Mouse (Mus musculus) spleen, adult 2 months (tissue): Measurements from ENCODE around the gene Armh2. TPM values are rescaled to one million over a fixed set of nuclear protein-coding genes. Genes with fewer than 3 reads are reported as not detected.

ENCODE experiments used
- DNase-seq, 2 experiments: peaks; one replicate each; pipeline versions ENCODE4 v3.0.0 to v3.0.0-alpha.2; 2012 to 2021; ENCODE audit warnings: low spot score in 2 of 2, low read depth in 1 of 2
- H3K27ac ChIP-seq: fragments of 200-500 bp; 2 replicates; pipeline ENCODE4 v1.5.1; 2012; ENCODE audit warnings: low read length, inconsistent platforms; ENCODE audit not compliant: insufficient read depth
- H3K27me3 ChIP-seq: fragments of 200-500 bp; 2 replicates; pipeline ENCODE4 v1.6.1; 2012; ENCODE audit warnings: mild to moderate bottlenecking, moderate library complexity, low read length, inconsistent platforms; ENCODE audit not compliant: control insufficient read depth, insufficient read depth
- H3K36me3 ChIP-seq: fragments of 200-500 bp; 2 replicates; pipeline ENCODE4 v1.6.1; 2012; ENCODE audit warnings: mild to moderate bottlenecking, low read length, inconsistent platforms; ENCODE audit not compliant: control insufficient read depth, insufficient read depth
- H3K4me1 ChIP-seq: fragments of 200-500 bp; 2 replicates; pipeline ENCODE4 v1.6.1; 2011; ENCODE audit warnings: inconsistent platforms; ENCODE audit not compliant: control insufficient read depth, insufficient read depth, insufficient read length
- H3K4me3 ChIP-seq: fragments of 200-500 bp; 2 replicates; pipeline ENCODE4 v1.5.1; 2011; ENCODE audit warnings: mild to moderate bottlenecking, inconsistent platforms; ENCODE audit not compliant: insufficient read depth, insufficient read length; ENCODE audit errors: extremely low read depth
- CTCF ChIP-seq: fragments of 200-500 bp; IDR thresholded peaks from 2 replicates; pipeline ENCODE4 v1.5.1; 2011; ENCODE audit warnings: mild to moderate bottlenecking, inconsistent platforms; ENCODE audit not compliant: insufficient read depth, insufficient read length, insufficient replicate concordance; ENCODE audit errors: extremely low read depth
- POLR2A ChIP-seq: fragments of 200-500 bp; IDR thresholded peaks from 2 replicates; pipeline ENCODE4 v1.6.1; 2011; ENCODE audit warnings: low read depth, low read length, inconsistent platforms
- WGBS: fragments of 180-500 bp; shearing (Covaris S2); methylation state at CpG from one replicate; pipeline ENCODE4 v1.1.7; 2018; 5-methylcytosine and 5-hydroxymethylcytosine counted together
- polyA plus RNA-seq: library from polyadenylated mRNA; depleted of rRNA; stranded (reverse); fragments of >200 nt; gene quantifications from 2 replicates; pipeline ENCODE4 v1.2.3, GENCODE M21; 2012

The Armh2 gene
- polyA plus RNA-seq, 1 experiment, result not detected

DNA sequence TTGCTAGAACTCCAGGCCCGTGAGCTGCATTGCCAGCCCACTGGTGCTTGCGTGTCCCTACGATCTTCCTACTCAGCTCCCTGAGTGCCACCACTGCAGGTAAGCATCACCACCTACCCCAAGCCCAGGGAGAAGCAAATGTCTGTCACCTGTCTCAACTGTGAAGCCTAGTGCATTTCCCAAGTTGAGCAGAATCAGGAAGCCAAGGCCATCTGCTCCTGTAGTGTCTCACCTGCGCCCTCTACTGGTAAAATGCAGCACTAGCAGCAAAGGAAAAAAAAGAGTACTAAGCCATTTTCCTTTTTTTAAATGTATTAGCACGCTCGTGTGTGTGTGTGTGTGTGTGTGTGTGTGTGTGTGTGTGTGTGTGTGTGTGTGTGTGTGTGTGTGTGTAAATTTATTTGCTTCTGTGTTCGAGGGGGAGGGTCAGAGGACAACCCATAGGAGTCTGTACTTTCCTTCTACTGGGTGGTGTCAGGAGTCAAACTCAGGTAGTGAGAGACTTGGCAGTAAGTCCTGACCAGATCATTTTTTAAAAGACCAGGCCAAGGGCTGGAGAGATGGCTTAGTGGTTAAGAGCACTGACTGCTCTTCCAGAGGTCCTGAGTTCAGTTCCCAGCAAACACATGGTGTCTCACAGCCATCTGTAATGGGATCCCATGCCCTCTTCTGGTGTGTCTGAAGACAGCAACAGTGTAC, 35.3 kb downstream of the Armh2 start:
- no peaks in the 10 kb centered on the region for H3K36me3 ChIP-seq
- no peaks in the 10 kb centered on the region for H3K27me3 ChIP-seq
- H3K4me3 ChIP-seq, result no peak overlapping the region
- TF ChIP-seq POLR2A, result no peak
- peak; percentile 67; the same call in 1 of the 2 replicates for TF ChIP-seq CTCF
- WGBS, result 42% methylated on average over 7 of the region's 7 CpGs
- DNase-seq, result peak; percentile 43 to 62
- H3K27ac ChIP-seq, result no peak overlapping the region
- no peaks in the 10 kb centered on the region for H3K4me1 ChIP-seq

GRCm38 (mm10) chr13:24778026-24778425, 37.0 kb downstream of the Armh2 start:
- H3K27ac ChIP-seq, result no peak overlapping the region
- WGBS, result 82% methylated on average over 2 of the region's 2 CpGs

DNA sequence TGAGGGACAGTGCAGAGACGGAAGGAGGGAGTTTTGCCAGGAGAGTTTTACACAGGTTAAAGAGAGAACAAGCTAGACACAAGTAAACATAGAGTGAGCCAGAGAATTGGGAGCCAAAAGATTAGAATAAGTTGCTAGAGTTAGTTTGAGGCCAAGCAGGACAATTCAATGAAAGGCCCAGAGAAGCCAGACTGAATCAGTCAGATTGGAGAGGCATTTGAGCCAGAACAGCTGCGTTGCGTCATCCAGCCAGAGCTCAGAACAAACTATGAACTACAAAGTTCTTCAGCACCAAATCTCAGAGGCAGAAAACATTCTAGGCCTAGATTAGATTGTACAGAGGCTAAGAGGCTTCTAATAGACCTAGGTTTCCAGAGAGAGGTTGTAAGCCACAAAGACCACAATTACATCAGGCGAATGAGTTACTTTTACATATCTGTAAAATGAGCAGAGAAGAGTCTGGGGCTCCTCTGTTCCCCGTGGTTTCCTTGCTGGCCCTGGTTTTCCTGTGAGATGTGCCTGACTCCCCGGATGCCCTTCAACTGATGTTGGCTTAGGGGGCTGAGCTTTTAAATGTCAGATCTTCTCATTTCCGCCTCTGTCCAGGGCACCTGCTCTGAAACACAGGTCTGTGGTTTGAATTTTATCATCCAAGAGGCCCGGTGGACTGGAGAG, 37.8 kb downstream of the Armh2 start:
- no peaks in the 10 kb centered on the region for H3K27me3 ChIP-seq
- no peak for DNase-seq
- no peak overlapping the region for H3K4me3 ChIP-seq
- no peak for TF ChIP-seq CTCF
- TF ChIP-seq POLR2A, result no peak
- H3K36me3 ChIP-seq, result no peaks in the 10 kb centered on the region
- H3K27ac ChIP-seq, result no peak overlapping the region
- H3K4me1 ChIP-seq, result no peaks in the 10 kb centered on the region
- 46% methylated on average over 8 of the region's 8 CpGs for WGBS

More at GRCm38 (mm10) chr13:24778026-24778425, 37.0 kb downstream of the Armh2 start:
- H3K4me3 ChIP-seq, result no peak overlapping the region
- TF ChIP-seq CTCF (no peak), POLR2A (no peak)
- DNase-seq, result no peak
- H3K36me3 ChIP-seq, result no peaks in the 10 kb centered on the region
- no peaks in the 10 kb centered on the region for H3K27me3 ChIP-seq
- H3K4me1 ChIP-seq, result no peaks in the 10 kb centered on the region

DNA sequence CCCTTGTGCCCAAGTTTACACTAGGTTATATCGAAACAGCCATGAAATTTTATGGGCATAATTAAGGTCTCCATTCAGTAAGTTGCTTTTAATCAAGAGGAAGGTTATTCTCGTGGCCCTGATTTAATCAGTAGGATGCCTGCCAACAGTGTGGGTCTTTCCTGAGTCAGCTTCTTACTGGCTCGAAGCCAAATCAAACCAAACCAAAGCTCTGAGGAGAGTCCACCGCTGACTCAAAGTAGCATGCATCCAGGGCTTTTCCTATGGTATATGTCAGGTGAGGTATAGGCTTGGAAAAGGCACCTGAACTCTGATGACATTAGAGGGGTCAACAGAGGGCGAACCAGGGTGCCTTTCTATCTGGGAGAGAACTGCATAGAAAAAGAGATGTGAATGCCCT, 40.9 kb downstream of the Armh2 start:
- DNase-seq, result no peak
- 53% methylated on average over 5 of the region's 5 CpGs for WGBS
- H3K4me3 ChIP-seq, result no peak overlapping the region
- H3K27ac ChIP-seq, result no peak overlapping the region
- H3K36me3 ChIP-seq, result no peaks in the 10 kb centered on the region
- no peaks in the 10 kb centered on the region for H3K27me3 ChIP-seq
- no peak for TF ChIP-seq CTCF
- TF ChIP-seq POLR2A, result no peak
- peaks cover 14% of the 10 kb centered on the region; the same call in 1 of the 2 replicates for H3K4me1 ChIP-seq

DNA sequence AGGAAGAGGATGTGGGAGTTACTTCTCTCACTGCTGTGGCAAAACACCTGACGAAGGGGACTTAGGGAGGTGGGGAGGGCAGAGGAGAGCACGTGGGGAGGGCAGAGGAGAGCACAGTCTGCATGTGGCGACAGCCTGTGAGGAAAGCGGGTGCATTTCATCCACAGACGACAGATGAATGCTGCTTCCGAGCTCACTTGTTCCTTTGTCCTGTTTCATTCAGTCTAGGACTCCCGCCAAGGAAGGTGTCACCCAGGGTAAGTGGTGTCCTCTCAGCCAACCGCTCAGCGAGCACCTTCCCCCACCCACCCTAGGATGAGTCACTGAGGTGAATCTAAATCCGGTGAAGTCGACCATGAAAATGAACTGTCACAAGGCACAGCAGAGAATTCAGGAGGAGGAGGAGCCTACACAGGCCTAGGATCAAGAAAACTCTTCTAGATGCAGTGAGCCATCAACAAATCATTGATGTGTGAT, 45.0 kb downstream of the Armh2 start:
- Histone ChIP-seq H3K4me1 (peaks cover 14% of the 10 kb centered on the region; the same call in 1 of the 2 replicates), H3K27me3 (no peaks in the 10 kb centered on the region), H3K36me3 (no peaks in the 10 kb centered on the region), H3K27ac (peak overlapping the region; percentile 51), H3K4me3 (peak overlapping the region; percentile 17; the same call in 1 of the 2 replicates)
- 11% methylated on average over 11 of the region's 11 CpGs for WGBS
- no peak for TF ChIP-seq POLR2A
- TF ChIP-seq CTCF, result no peak
- DNase-seq, result peak; percentile 20 to 49

GRCm38 (mm10) chr13:24787477-24787876, 46.4 kb downstream of the Armh2 start:
- no peak overlapping the region for H3K27ac ChIP-seq
- no peak for TF ChIP-seq POLR2A
- no peak for TF ChIP-seq CTCF
- WGBS, result 90% methylated on average over 5 of the region's 5 CpGs

More at GRCm38 (mm10) chr13:24787477-24787876, 46.4 kb downstream of the Armh2 start:
- DNase-seq, result no peak
- H3K27me3 ChIP-seq, result no peaks in the 10 kb centered on the region
- peaks cover 14% of the 10 kb centered on the region; the same call in 1 of the 2 replicates for H3K4me1 ChIP-seq
- no peak overlapping the region for H3K4me3 ChIP-seq
- no peaks in the 10 kb centered on the region for H3K36me3 ChIP-seq
